Comparison of ENCODE assay signal across 8 mouse cellular contexts in genomic region chr7:84409896-84410521, GRCm38 (mm10). TPM values are rescaled to one million over a fixed set of nuclear protein-coding genes. Genes with fewer than 3 reads are reported as not detected.
DNase-seq lines count a peak whose midpoint lies in the region; ATAC-seq and TF ChIP-seq lines count a peak whose summit lies in the region.

Gene Arnt2 (minus strand): TSS chr7:84410176.

- peak; percentile 72 for DNase-seq in Muller cell, postnatal 12 days (ENCODE audit: inconsistent ontology term)
- DNase-seq in forebrain, embryonic 10.5 days (ENCODE audit: extremely low spot score, low spot score) = peak; percentile 74
- peak; percentile 87 for DNase-seq in hindbrain, postnatal 0 days (ENCODE audit: low spot score)
- peak; percentile 67 to 79 for DNase-seq in left cerebral cortex, adult 8-10 months (ENCODE audit: low spot score in 2 of 2)
- no peak for DNase-seq in spleen, postnatal 4 days (ENCODE audit: low spot score in 2 of 2)

- peaks cover 25% of the 10 kb centered on the region for H3K36me3 ChIP-seq in forebrain, embryonic 10.5 days (replicated peaks)
- no peaks in the 10 kb centered on the region for H3K36me3 ChIP-seq in hindbrain, postnatal 0 days (ENCODE audit: insufficient read depth, low read length)
- H3K36me3 ChIP-seq in midbrain, embryonic 13.5 days = peaks cover 11% of the 10 kb centered on the region; the same call in 1 of the 2 replicates
- H3K36me3 ChIP-seq in stomach, embryonic 16.5 days (ENCODE audit: control insufficient read depth, insufficient read depth, low read length) = no peaks in the 10 kb centered on the region

- no peaks in the 10 kb centered on the region for H3K4me1 ChIP-seq in bone marrow macrophage, adult 2 months (ENCODE audit: control insufficient read depth, insufficient read depth, low read length)
- peaks cover 43% of the 10 kb centered on the region for H3K4me1 ChIP-seq in forebrain, embryonic 10.5 days
- H3K4me1 ChIP-seq in hindbrain, postnatal 0 days (ENCODE audit: insufficient read depth, low read length) = peaks cover 20% of the 10 kb centered on the region
- peaks cover 42% of the 10 kb centered on the region for H3K4me1 ChIP-seq in midbrain, embryonic 13.5 days (replicated peaks)
- H3K4me1 ChIP-seq in stomach, embryonic 16.5 days (ENCODE audit: control insufficient read depth, insufficient read depth, low read length) = no peaks in the 10 kb centered on the region

- no peak for TF ChIP-seq CTCF in bone marrow macrophage, adult 2 months (IDR thresholded peaks at IDR 0.05; ENCODE audit: low read depth, low read length)
- TF ChIP-seq CTCF in hindbrain, postnatal 0 days (IDR thresholded peaks at IDR 0.05; ENCODE audit: low read depth) = peak; percentile 39

- H3K9me3 ChIP-seq in forebrain, embryonic 10.5 days = no peaks in the 10 kb centered on the region
- H3K9me3 ChIP-seq in hindbrain, postnatal 0 days (ENCODE audit: low read length) = no peaks in the 10 kb centered on the region
- no peaks in the 10 kb centered on the region for H3K9me3 ChIP-seq in midbrain, embryonic 13.5 days
- H3K9me3 ChIP-seq in stomach, embryonic 16.5 days (replicated peaks; ENCODE audit: control insufficient read depth, low read length) = no peaks in the 10 kb centered on the region

- H3K4me2 ChIP-seq in hindbrain, postnatal 0 days (ENCODE audit: low read depth, low read length) = peak within 1 kb of the TSS; percentile 81
- H3K4me2 ChIP-seq in midbrain, embryonic 13.5 days (replicated peaks) = peak within 1 kb of the TSS; percentile 79
- H3K4me2 ChIP-seq in stomach, embryonic 16.5 days (ENCODE audit: low read depth, low read length) = peak within 1 kb of the TSS; percentile 82

- TF ChIP-seq POLR2A in bone marrow macrophage, adult 2 months (IDR thresholded peaks at IDR 0.05; ENCODE audit: borderline replicate concordance, low read depth, low read length) = no peak

- H3K9ac ChIP-seq in hindbrain, postnatal 0 days (replicated peaks; ENCODE audit: low read length) = peak within 1 kb of the TSS; percentile 90
- H3K9ac ChIP-seq in midbrain, embryonic 13.5 days (replicated peaks) = peak within 1 kb of the TSS; percentile 96
- H3K9ac ChIP-seq in stomach, embryonic 16.5 days (ENCODE audit: low read length) = peak within 1 kb of the TSS; percentile 79

- ATAC-seq in hindbrain, postnatal 0 days = peak; percentile 92
- peak; percentile 94 for ATAC-seq in midbrain, embryonic 13.5 days
- ATAC-seq in stomach, embryonic 16.5 days (ENCODE audit: insufficient read depth, low FRiP score) = peak; percentile 86

- no peak within 1 kb of the TSS for H3K27ac ChIP-seq in bone marrow macrophage, adult 2 months (ENCODE audit: insufficient read depth, low read depth, low read length)
- H3K27ac ChIP-seq in forebrain, embryonic 10.5 days = peak within 1 kb of the TSS; percentile 99
- peak within 1 kb of the TSS; percentile 96 for H3K27ac ChIP-seq in hindbrain, postnatal 0 days
- H3K27ac ChIP-seq in midbrain, embryonic 13.5 days = peak within 1 kb of the TSS; percentile 98
- no peak within 1 kb of the TSS for H3K27ac ChIP-seq in stomach, embryonic 16.5 days (ENCODE audit: low read length)

- WGBS in forebrain, embryonic 10.5 days = 0% methylated on average over 61 of the region's 69 CpGs
- under 1% methylated on average over 50 of the region's 69 CpGs for WGBS in hindbrain, postnatal 0 days
- under 1% methylated on average over 67 of the region's 69 CpGs for whole genome bisulfite sequencing in midbrain, embryonic 13.5 days
- WGBS in stomach, embryonic 16.5 days = under 1% methylated on average over 47 of the region's 69 CpGs

- H3K27me3 ChIP-seq in forebrain, embryonic 10.5 days (ENCODE audit: poor library complexity, severe bottlenecking) = peaks cover 15% of the 10 kb centered on the region; the same call in 1 of the 2 replicates
- no peaks in the 10 kb centered on the region for H3K27me3 ChIP-seq in hindbrain, postnatal 0 days (ENCODE audit: insufficient read depth, low read length)
- no peaks in the 10 kb centered on the region for H3K27me3 ChIP-seq in midbrain, embryonic 13.5 days
- no peaks in the 10 kb centered on the region for H3K27me3 ChIP-seq in stomach, embryonic 16.5 days (ENCODE audit: control insufficient read depth, insufficient read depth, low read length)

- peak within 1 kb of the TSS; percentile 59 for H3K4me3 ChIP-seq in bone marrow macrophage, adult 2 months (ENCODE audit: insufficient read depth, low read length)
- H3K4me3 ChIP-seq in forebrain, embryonic 10.5 days = peak within 1 kb of the TSS; percentile 77
- H3K4me3 ChIP-seq in hindbrain, postnatal 0 days (ENCODE audit: low read length) = peak within 1 kb of the TSS; percentile 72
- H3K4me3 ChIP-seq in midbrain, embryonic 13.5 days (replicated peaks) = peak within 1 kb of the TSS; percentile 68
- H3K4me3 ChIP-seq in stomach, embryonic 16.5 days (replicated peaks; ENCODE audit: low read length) = peak within 1 kb of the TSS; percentile 49

RNA-seq across cellular contexts. Expression of gene Arnt2, which starts in this region (rescaled TPM):
- not detected in 2 replicates for polyA plus RNA-seq in bone marrow macrophage, adult 2 months (2012; ENCODE audit: insufficient read depth, insufficient read length, missing spikeins)
- 23.3 and 27.9 TPM in 2 replicates for polyA plus RNA-seq in forebrain, embryonic 10.5 days (2016; fragmentation: Nextera tagmentation; extraction: Ambion mirVana)
- 126 and 128 TPM in 2 replicates for total RNA-seq in hindbrain, postnatal 0 days (2014; rRNA removed)
- 39.8 and 44.6 TPM in 2 replicates for polyA plus RNA-seq in hindbrain, postnatal 0 days (2015; fragmentation: Nextera tagmentation; extraction: Ambion mirVana)
- total RNA-seq in left cerebral cortex, adult 8-10 months (2022) = 100 to 1,000 TPM; 205 to 240 (median 236) TPM
- 74.5 and 77.1 TPM in 2 replicates for polyA plus RNA-seq in midbrain, embryonic 13.5 days (2015; fragmentation: Nextera tagmentation; extraction: Ambion mirVana)
- polyA plus RNA-seq in stomach, embryonic 16.5 days (2015; fragmentation: Nextera tagmentation; extraction: Ambion mirVana) = 2.9 and 3.0 TPM in 2 replicates

Comparison
In these comparisons a context has a peak if more than half of its experiments do, and no peak if none do; other contexts are left out.
1. DNase-seq: peak in Muller cell, postnatal 12 days (single experiment), forebrain, embryonic 10.5 days (single experiment), hindbrain, postnatal 0 days (single experiment) and left cerebral cortex, adult 8-10 months (2 of 2); none in spleen, postnatal 4 days (0 of 2).
2. H3K27ac ChIP-seq: peak in forebrain, embryonic 10.5 days (single experiment), hindbrain, postnatal 0 days (single experiment) and midbrain, embryonic 13.5 days (single experiment); none in bone marrow macrophage, adult 2 months (single experiment) and stomach, embryonic 16.5 days (single experiment).
3. Peak in every context shown above with its lines, with median percentiles within 50 percentile points of each other: H3K4me3 ChIP-seq, ATAC-seq, H3K4me2 ChIP-seq and H3K9ac ChIP-seq.